Mouse (Mus musculus): Measurements from ENCODE around the gene Trim71.

Gene Trim71

GRCm38 (mm10) chr9:114557086-114557485, 7.1 kb downstream of the Trim71 start:
- DNase-seq (ENCODE audit: low spot score in 2 of 2) = no peak

GRCm38 (mm10) chr9:114556276-114556855, 7.8 kb downstream of the Trim71 start:
- DNase-seq (ENCODE audit: low spot score in 2 of 2) = no peak

- DNase-seq (ENCODE audit: low spot score in 2 of 2) = no peak
Measured at GRCm38 (mm10) chr9:114554355-114554979, 9.7 kb downstream of the Trim71 start.

- DNase-seq (ENCODE audit: low spot score in 2 of 2) = no peak
Measured at GRCm38 (mm10) chr9:114553828-114554227, 10.3 kb downstream of the Trim71 start.

- no peak for DNase-seq (ENCODE audit: low spot score in 2 of 2)
Measured at GRCm38 (mm10) chr9:114550033-114550432, 14.1 kb downstream of the Trim71 start.

- DNase-seq (ENCODE audit: low spot score in 2 of 2) = no peak
Measured at GRCm38 (mm10) chr9:114549117-114549516, 15.1 kb downstream of the Trim71 start.

GRCm38 (mm10) chr9:114548496-114548895, 15.7 kb downstream of the Trim71 start:
- no peak for DNase-seq (ENCODE audit: low spot score in 2 of 2)

- DNase-seq (ENCODE audit: low spot score in 2 of 2) = no peak
Measured at GRCm38 (mm10) chr9:114547643-114548077, 16.5 kb downstream of the Trim71 start.

- no peak for DNase-seq (ENCODE audit: low spot score in 2 of 2)
Measured at GRCm38 (mm10) chr9:114546765-114547164, 17.4 kb downstream of the Trim71 start.

- DNase-seq (ENCODE audit: low spot score in 2 of 2) = no peak
Measured at GRCm38 (mm10) chr9:114544754-114545393, 19.3 kb downstream of the Trim71 start.

- DNase-seq (ENCODE audit: low spot score in 2 of 2) = no peak
Measured at GRCm38 (mm10) chr9:114543882-114544753, 20.1 kb downstream of the Trim71 start.

- DNase-seq (ENCODE audit: low spot score in 2 of 2) = no peak
Measured at GRCm38 (mm10) chr9:114541279-114541741, 22.9 kb downstream of the Trim71 start.

- no peak for DNase-seq (ENCODE audit: low spot score in 2 of 2)
Measured at GRCm38 (mm10) chr9:114538996-114539563, 25.1 kb downstream of the Trim71 start.

- no peak for DNase-seq (ENCODE audit: low spot score in 2 of 2)
Measured at GRCm38 (mm10) chr9:114536628-114537027, 27.5 kb downstream of the Trim71 start.

GRCm38 (mm10) chr9:114534747-114535517, 29.2 kb downstream of the Trim71 start:
- DNase-seq (ENCODE audit: low spot score in 2 of 2) = no peak

- no peak for DNase-seq (ENCODE audit: low spot score in 2 of 2)
Measured at GRCm38 (mm10) chr9:114533848-114534247, 30.3 kb downstream of the Trim71 start.

- DNase-seq (ENCODE audit: low spot score in 2 of 2) = no peak
Measured at GRCm38 (mm10) chr9:114531276-114531675, 32.9 kb downstream of the Trim71 start.

GRCm38 (mm10) chr9:114528680-114529048, 35.5 kb downstream of the Trim71 start:
- no peak for DNase-seq (ENCODE audit: low spot score in 2 of 2)

GRCm38 (mm10) chr9:114527992-114528679, 36.0 kb downstream of the Trim71 start:
- DNase-seq (ENCODE audit: low spot score in 2 of 2) = no peak

GRCm38 (mm10) chr9:114527085-114527484, 37.1 kb downstream of the Trim71 start:
- DNase-seq (ENCODE audit: low spot score in 2 of 2) = peak in 1 of 2 experiments; percentile 22
